Mouse (Mus musculus) ES-E14 (cell line): ENCODE data around the gene Vwa2. TPM values are rescaled to one million over a fixed set of nuclear protein-coding genes. Genes with fewer than 3 reads are reported as not detected.

ENCODE experiments used
- DNase-seq: peaks from one replicate; pipeline ENCODE4 v3.0.0-alpha.2; 2013; ENCODE audit warnings: low read depth, low spot score
- H3K27ac ChIP-seq: 2 replicates; pipeline ENCODE4 v1.5.1; 2012; ENCODE audit warnings: low read depth, mild to moderate bottlenecking, low read length, moderate library complexity, mixed read lengths; ENCODE audit not compliant: poor library complexity, insufficient read depth, severe bottlenecking
- H3K36me3 ChIP-seq: 2 replicates; pipeline ENCODE4 v1.6.1; 2012; ENCODE audit warnings: mild to moderate bottlenecking, low read length, moderate library complexity, mixed read lengths; ENCODE audit not compliant: control insufficient read depth, poor library complexity, insufficient read depth, severe bottlenecking
- H3K4me1 ChIP-seq, 2 experiments: fragments of 150-350 bp in 1 of 2; sonication (generic) in 1 of 2; 2 replicates each; pipeline ENCODE4 v1.6.1; 2012; ENCODE audit warnings: low read length in 2 of 2, mild to moderate bottlenecking in 1 of 2, mixed read lengths in 1 of 2; ENCODE audit not compliant: control insufficient read depth in 2 of 2, insufficient read depth in 2 of 2, poor library complexity in 1 of 2
- H3K4me3 ChIP-seq, 2 experiments: fragments of 150-350 bp in 1 of 2; sonication (generic) in 1 of 2; 2 replicates each; pipeline ENCODE4 v1.5.1; 2012; ENCODE audit warnings: low read length in 2 of 2, low read depth in 1 of 2, mild to moderate bottlenecking in 1 of 2, mixed read lengths in 1 of 2; ENCODE audit not compliant: insufficient read depth in 1 of 2, poor library complexity in 1 of 2, severe bottlenecking in 1 of 2
- H3K9ac ChIP-seq: 2 replicates; pipeline ENCODE4 v1.6.1; 2012; ENCODE audit warnings: low read depth, mild to moderate bottlenecking, low read length, mixed read lengths; ENCODE audit not compliant: poor library complexity, insufficient read depth, severe bottlenecking
- H3K9me3 ChIP-seq: fragments of 150-350 bp; sonication (generic); 2 replicates; pipeline ENCODE4 v1.6.1; 2012; ENCODE audit warnings: low read depth, mild to moderate bottlenecking, low read length; ENCODE audit not compliant: control insufficient read depth, insufficient read depth
- CHD2 ChIP-seq: IDR thresholded peaks from 2 replicates; pipeline ENCODE4 v1.6.1; 2014; ENCODE audit warnings: mild to moderate bottlenecking, low read depth, low read length, inconsistent platforms
- HCFC1 ChIP-seq: IDR thresholded peaks from 2 replicates; pipeline ENCODE4 v1.6.1; 2012; ENCODE audit warnings: low read length, inconsistent platforms, borderline replicate concordance; ENCODE audit not compliant: insufficient read depth
- MAFK ChIP-seq: IDR thresholded peaks from 2 replicates; pipeline ENCODE4 v1.6.1; 2014; ENCODE audit warnings: mild to moderate bottlenecking, low read depth, low read length, inconsistent platforms; ENCODE audit not compliant: insufficient read depth
- ZC3H11A ChIP-seq: IDR thresholded peaks from 2 replicates; pipeline ENCODE4 v1.6.1; 2012; ENCODE audit warnings: low read depth, mild to moderate bottlenecking, inconsistent platforms, low read length, borderline replicate concordance
- ZNF384 ChIP-seq: IDR thresholded peaks from 2 replicates; pipeline ENCODE4 v1.6.1; 2012; ENCODE audit warnings: low read depth, low read length, inconsistent platforms
- in situ Hi-C, 2 experiments: fragments of 600-800 bp; cut with MboI; formaldehyde crosslinking; loops; one replicate each; pipeline ENCODE4 v1.15.1; 2025; ENCODE audit warnings: low sequenced_read_pairs in 2 of 2, inconsistent platforms in 1 of 2; ENCODE audit not compliant: unreplicated experiment in 2 of 2
- total RNA-seq: library from RNA; depleted of rRNA; stranded (reverse); fragments of 300-350 nt; gene quantifications from 2 replicates; pipeline ENCODE4 v1.2.3, GENCODE M21; 2012

Gene Vwa2
- total RNA-seq, 1 experiment = 3.0 TPM

- no peak overlapping the region for H3K9ac ChIP-seq
- in situ Hi-C loops = no loop called here
- H3K27ac ChIP-seq = no peak overlapping the region
- no peak overlapping the region for H3K4me3 ChIP-seq
- TF ChIP-seq ZC3H11A = no peak
- TF ChIP-seq MAFK = no peak
- TF ChIP-seq ZNF384 = no peak
- no peak for TF ChIP-seq HCFC1
- no peak for TF ChIP-seq CHD2
- no peaks in the 10 kb centered on the region for H3K4me1 ChIP-seq
- H3K9me3 ChIP-seq = no peaks in the 10 kb centered on the region
- no peak for DNase-seq
- H3K36me3 ChIP-seq = no peaks in the 10 kb centered on the region
Measured at GRCm38 (mm10) chr19:56856455-56856854, 17.6 kb upstream of the Vwa2 start.

- H3K9me3 ChIP-seq = no peaks in the 10 kb centered on the region
- no peak overlapping the region for H3K9ac ChIP-seq
- in situ Hi-C loops = no loop called here
- H3K4me3 ChIP-seq = no peak overlapping the region
- no peak for TF ChIP-seq HCFC1
- TF ChIP-seq MAFK = no peak
- no peak for TF ChIP-seq CHD2
- TF ChIP-seq ZNF384 = no peak
- TF ChIP-seq ZC3H11A = no peak
- no peak for DNase-seq
- no peak overlapping the region for H3K27ac ChIP-seq
- no peaks in the 10 kb centered on the region; a peak in 1 of 4 replicates for H3K4me1 ChIP-seq
- H3K36me3 ChIP-seq = no peaks in the 10 kb centered on the region
Measured at GRCm38 (mm10) chr19:56867701-56868100, 6.3 kb upstream of the Vwa2 start.

GRCm38 (mm10) chr19:56874601-56875315 is 709 bp downstream of the Vwa2 start:
- H3K27ac ChIP-seq = no peak overlapping the region

GRCm38 (mm10) chr19:56877364-56877763 is 3.3 kb downstream of the Vwa2 start:
- in situ Hi-C loops = no loop called here
- no peak for DNase-seq
- no peak overlapping the region for H3K27ac ChIP-seq
- no peaks in the 10 kb centered on the region for H3K36me3 ChIP-seq
- no peak overlapping the region for H3K9ac ChIP-seq
- peaks cover 0 to 13% of the 10 kb centered on the region in 2 experiments; a peak in 2 of 4 replicates for H3K4me1 ChIP-seq
- H3K9me3 ChIP-seq = no peaks in the 10 kb centered on the region
- TF ChIP-seq HCFC1 (no peak), ZNF384 (no peak), CHD2 (no peak), ZC3H11A (no peak), MAFK (no peak)
- no peak overlapping the region for H3K4me3 ChIP-seq

More at GRCm38 (mm10) chr19:56874601-56875315, 709 bp downstream of the Vwa2 start:
- in situ Hi-C loops = no loop called here
- Histone ChIP-seq H3K9me3 (no peaks in the 10 kb centered on the region), H3K4me1 (peaks cover 0 to 4% of the 10 kb centered on the region in 2 experiments; a peak in 2 of 4 replicates), H3K36me3 (no peaks in the 10 kb centered on the region), H3K4me3 (peak overlapping the region; percentile 60 to 66), H3K9ac (peak overlapping the region; percentile 58)
- TF ChIP-seq ZNF384 = no peak
- no peak for TF ChIP-seq MAFK
- TF ChIP-seq CHD2 = no peak
- no peak for TF ChIP-seq HCFC1
- TF ChIP-seq ZC3H11A = no peak
- peak; percentile 19 for DNase-seq
